Mouse (Mus musculus): ENCODE results near the gene Kcnmb2. TPM values are rescaled to one million over a fixed set of nuclear protein-coding genes. Genes with fewer than 3 reads are reported as not detected.

The Kcnmb2 gene
- total RNA-seq (2023), result not detected

DNA sequence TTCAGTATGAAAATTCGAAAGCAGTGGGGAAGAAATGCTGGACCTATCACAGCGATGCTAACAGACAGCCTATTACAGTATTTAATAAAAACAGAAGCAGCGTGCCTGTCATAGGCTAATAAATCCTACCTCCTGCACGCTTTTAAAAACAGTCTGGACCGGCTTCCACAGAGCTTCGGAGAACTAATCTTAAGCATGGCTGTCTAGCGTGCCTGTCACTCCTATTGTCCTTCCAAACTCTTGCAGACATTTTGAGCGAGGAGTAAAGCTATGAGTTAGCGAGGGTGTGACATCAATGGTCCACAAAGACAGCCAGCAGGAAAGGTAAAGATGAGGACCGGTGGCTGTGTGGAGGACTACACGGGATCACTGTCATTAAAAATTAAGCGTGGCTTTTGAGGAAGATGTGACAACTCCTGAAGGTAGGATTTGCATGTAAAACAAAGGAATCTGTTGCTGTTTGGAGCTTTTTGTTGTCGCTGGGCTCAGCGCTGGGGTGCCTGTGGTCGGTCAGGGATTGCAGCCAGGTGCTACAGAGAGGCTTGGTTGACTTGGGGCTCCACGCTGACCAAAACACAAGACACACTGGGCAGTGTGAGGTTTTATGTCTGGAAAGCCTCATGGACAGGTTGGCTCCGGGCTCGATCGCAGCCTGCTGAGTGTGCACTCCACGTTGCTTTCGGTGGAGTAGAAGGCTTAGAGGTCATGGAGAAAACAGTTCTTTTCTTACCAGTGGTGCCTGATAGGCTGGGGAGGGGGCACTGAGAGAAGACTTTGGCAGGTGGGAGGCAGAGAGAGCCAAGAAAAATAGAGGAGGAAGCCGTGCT, at the start of gene Kcnmb2:
Gene Kcnmb2 (plus strand): TSS at position 4 of the 827 bp plus-strand sequence.

All from CD4-positive naive resting alpha-beta T cell, adult 57 days (primary cell).